Mouse (Mus musculus) forebrain, embryonic 11.5 days (tissue): ENCODE data around the gene Akap1. TPM values are rescaled to one million over a fixed set of nuclear protein-coding genes. Genes with fewer than 3 reads are reported as not detected.

Source experiments
- ATAC-seq: fragments of 200-750 bp; cut with Nextera tagmentation; replicated peaks from 2 replicates; pipeline ENCODE4 v1.8.0; 2017; ENCODE audit warnings: moderate TSS enrichment; ENCODE audit not compliant: low FRiP score
- DNase-seq: peaks from one replicate; pipeline ENCODE4 v3.0.0-alpha.2; 2017; ENCODE audit warnings: low spot score
- H3K27ac ChIP-seq: fragments of 300-500 bp; sonication (generic); 2 replicates; pipeline ENCODE4 v1.5.1; 2014; ENCODE audit warnings: low read depth, low read length
- H3K27me3 ChIP-seq: fragments of 300-500 bp; sonication (generic); 2 replicates; pipeline ENCODE4 v1.6.1; 2014; ENCODE audit warnings: mild to moderate bottlenecking, low read length, mixed read lengths; ENCODE audit not compliant: control insufficient read depth, insufficient read depth
- H3K36me3 ChIP-seq: fragments of 300-500 bp; sonication (generic); 2 replicates; pipeline ENCODE4 v1.6.1; 2014; ENCODE audit warnings: mild to moderate bottlenecking, low read length, moderate library complexity, mixed read lengths; ENCODE audit not compliant: control insufficient read depth, insufficient read depth
- H3K4me1 ChIP-seq: fragments of 300-500 bp; sonication (generic); replicated peaks from 2 replicates; pipeline ENCODE4 v1.6.1; 2014; ENCODE audit warnings: low read length, mixed read lengths; ENCODE audit not compliant: control insufficient read depth, insufficient read depth
- H3K4me2 ChIP-seq: fragments of 300-500 bp; sonication (generic); 2 replicates; pipeline ENCODE4 v1.6.1; 2014; ENCODE audit warnings: low read depth, mild to moderate bottlenecking, low read length, moderate library complexity, mixed read lengths; ENCODE audit not compliant: severe bottlenecking
- H3K4me3 ChIP-seq: fragments of 300-500 bp; sonication (generic); 2 replicates; pipeline ENCODE4 v1.5.1; 2014; ENCODE audit warnings: low read depth, low read length
- H3K9ac ChIP-seq: fragments of 300-500 bp; sonication (generic); 2 replicates; pipeline ENCODE4 v1.6.1; 2014; ENCODE audit warnings: low read length
- H3K9me3 ChIP-seq: fragments of 300-500 bp; sonication (generic); 2 replicates; pipeline ENCODE4 v1.6.1; 2016; ENCODE audit warnings: low read length, mixed read lengths; ENCODE audit not compliant: control insufficient read depth
- WGBS: fragments of 180-500 bp; shearing (Covaris S2); extraction: QIAGEN DNeasy Blood & Tissue Kit; methylation state at CpG from one replicate; pipeline ENCODE4 v1.1.7; 2014; 5-methylcytosine and 5-hydroxymethylcytosine counted together
- polyA plus RNA-seq: library from polyadenylated mRNA; unstranded; fragments of >200 nt; fragmentation: Nextera tagmentation; extraction: Ambion mirVana; gene quantifications from 2 replicates; pipeline ENCODE4 v1.2.1, GENCODE M21; 2014

Gene Akap1
- polyA plus RNA-seq, 1 experiment from 2014 or later: 16.1 TPM

GRCm38 (mm10) chr11:88817061-88817460 lies 47.3 kb downstream of the Akap1 start:
- ATAC-seq (no peak), DNase-seq (no peak)
- Histone ChIP-seq H3K27ac (no peak overlapping the region), H3K27me3 (no peaks in the 10 kb centered on the region), H3K9me3 (no peaks in the 10 kb centered on the region), H3K9ac (no peak overlapping the region), H3K4me2 (no peak overlapping the region), H3K4me1 (peaks cover 6% of the 10 kb centered on the region; the same call in 1 of the 2 replicates), H3K36me3 (no peaks in the 10 kb centered on the region), H3K4me3 (no peak overlapping the region)
- 87% methylated on average over 5 of the region's 5 CpGs for WGBS

GRCm38 (mm10) chr11:88803231-88804010 lies 61.0 kb downstream of the Akap1 start:
- H3K4me3 ChIP-seq: no peak overlapping the region
- DNase-seq (no peak), ATAC-seq (no peak)
- H3K27me3 ChIP-seq: no peaks in the 10 kb centered on the region
- no peak overlapping the region for H3K27ac ChIP-seq
- no peaks in the 10 kb centered on the region for H3K4me1 ChIP-seq
- H3K9me3 ChIP-seq: no peaks in the 10 kb centered on the region; the same call in 1 of the 2 replicates
- H3K36me3 ChIP-seq: no peaks in the 10 kb centered on the region
- H3K4me2 ChIP-seq: no peak overlapping the region
- WGBS: 69% methylated on average over 31 of the region's 31 CpGs
- peak overlapping the region; percentile 21; the same call in 1 of the 2 replicates for H3K9ac ChIP-seq

GRCm38 (mm10) chr11:88796207-88796606 lies 68.2 kb downstream of the Akap1 start:
- WGBS: 93% methylated on average over 8 of the region's 8 CpGs
- Histone ChIP-seq H3K9ac (no peak overlapping the region), H3K4me1 (no peaks in the 10 kb centered on the region), H3K27ac (no peak overlapping the region), H3K36me3 (no peaks in the 10 kb centered on the region), H3K9me3 (no peaks in the 10 kb centered on the region), H3K4me3 (no peak overlapping the region), H3K4me2 (no peak overlapping the region), H3K27me3 (no peaks in the 10 kb centered on the region)
- ATAC-seq (no peak), DNase-seq (no peak)

GRCm38 (mm10) chr11:88789893-88790292 lies 74.5 kb downstream of the Akap1 start:
- DNase-seq: no peak
- no peaks in the 10 kb centered on the region for H3K27me3 ChIP-seq
- no peak overlapping the region for H3K9ac ChIP-seq
- H3K9me3 ChIP-seq: no peaks in the 10 kb centered on the region
- H3K27ac ChIP-seq: no peak overlapping the region
- no peak overlapping the region for H3K4me3 ChIP-seq
- H3K36me3 ChIP-seq: no peaks in the 10 kb centered on the region
- 86% methylated on average over 2 of the region's 2 CpGs for WGBS
- H3K4me1 ChIP-seq: no peaks in the 10 kb centered on the region
- H3K4me2 ChIP-seq: no peak overlapping the region
- ATAC-seq: no peak

GRCm38 (mm10) chr11:88786816-88787215 lies 77.6 kb downstream of the Akap1 start:
- Histone ChIP-seq H3K4me2 (no peak overlapping the region), H3K9me3 (no peaks in the 10 kb centered on the region), H3K27ac (no peak overlapping the region), H3K36me3 (no peaks in the 10 kb centered on the region), H3K4me3 (no peak overlapping the region), H3K4me1 (no peaks in the 10 kb centered on the region), H3K9ac (no peak overlapping the region), H3K27me3 (no peaks in the 10 kb centered on the region)
- DNase-seq: no peak
- WGBS: 92% methylated on average over 7 of the region's 7 CpGs
- ATAC-seq: no peak

- H3K4me2 ChIP-seq: no peak overlapping the region
- WGBS: 88% methylated on average over 4 of the region's 4 CpGs
- no peaks in the 10 kb centered on the region for H3K36me3 ChIP-seq
- no peaks in the 10 kb centered on the region for H3K4me1 ChIP-seq
- no peak overlapping the region for H3K9ac ChIP-seq
- no peaks in the 10 kb centered on the region for H3K9me3 ChIP-seq
- no peaks in the 10 kb centered on the region for H3K27me3 ChIP-seq
- ATAC-seq (no peak), DNase-seq (no peak)
- H3K4me3 ChIP-seq: no peak overlapping the region
- no peak overlapping the region for H3K27ac ChIP-seq
These were observed 80.9 kb downstream of the Akap1 start for GRCm38 (mm10) chr11:88783525-88783924.

GRCm38 (mm10) chr11:88782531-88782930 lies 81.9 kb downstream of the Akap1 start:
- no peaks in the 10 kb centered on the region for H3K27me3 ChIP-seq
- no peak overlapping the region for H3K9ac ChIP-seq
- ATAC-seq (no peak), DNase-seq (no peak)
- no peak overlapping the region for H3K4me2 ChIP-seq
- H3K36me3 ChIP-seq: no peaks in the 10 kb centered on the region
- H3K4me1 ChIP-seq: no peaks in the 10 kb centered on the region
- WGBS: 91% methylated on average over 5 of the region's 5 CpGs
- no peaks in the 10 kb centered on the region for H3K9me3 ChIP-seq
- no peak overlapping the region for H3K4me3 ChIP-seq
- H3K27ac ChIP-seq: no peak overlapping the region
